Mouse (Mus musculus) C2C12 (cell line): ENCODE measurements around the gene Fkbp6.

Experiments
- CTCF ChIP-seq: IDR thresholded peaks from one replicate; pipeline ENCODE4 v1.5.1; 2011; ENCODE audit not compliant: control insufficient read depth, insufficient read depth, insufficient read length
- MAX ChIP-seq: IDR thresholded peaks from one replicate; pipeline ENCODE4 v1.6.1; 2011; ENCODE audit warnings: mild to moderate bottlenecking, control low read depth
- MYOG ChIP-seq: IDR thresholded peaks from one replicate; pipeline ENCODE4 v1.6.1; 2011; ENCODE audit not compliant: control insufficient read depth, insufficient read length; ENCODE audit errors: extremely low read depth
- USF1 ChIP-seq: IDR thresholded peaks from one replicate; pipeline ENCODE4 v1.6.1; 2011; ENCODE audit warnings: low read depth, mild to moderate bottlenecking, control low read depth, moderate library complexity

DNA sequence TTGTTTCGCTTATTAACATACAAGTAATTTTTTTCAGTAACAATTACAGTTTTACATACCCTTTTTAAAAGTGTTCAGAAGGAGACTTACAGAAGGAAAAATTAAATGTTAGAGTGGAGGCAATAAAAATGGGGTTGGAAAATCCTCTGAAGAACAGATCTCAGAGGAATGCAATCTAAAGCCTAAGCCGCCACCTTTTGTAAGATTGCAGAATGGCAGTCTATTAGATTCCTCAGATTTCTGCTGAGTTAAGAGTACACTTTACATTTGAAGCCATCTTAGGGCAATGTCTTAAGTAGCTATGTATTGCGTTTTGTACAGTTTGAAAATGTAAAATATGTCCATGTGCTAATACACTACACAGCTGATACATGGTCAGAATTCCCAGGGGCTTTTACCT, 47.4 kb downstream of the Fkbp6 start:
- TF ChIP-seq CTCF (no peak), MAX (no peak), MYOG (no peak), USF1 (no peak)
